Mouse (Mus musculus): Measurements from ENCODE around the gene Gm8369.
"Not testable (repeated sequence)": the region's sequence is repeated elsewhere in the genome, so short reads cannot be mapped to it uniquely, and the experiment has no call there.

The Gm8369 gene

GRCm38 (mm10) chr19:11485746-11486145, at the start of gene Gm8369:
Gene Gm8369, plus strand, starts transcription at chr19:11485938.
- DNase-seq (ENCODE audit: low spot score): no peak

- DNase-seq (ENCODE audit: low spot score): no peak
These were observed 42.4 kb upstream of the Gm8369 start, which contains the start of gene Ms4a4b for GRCm38 (mm10) chr19:11443338-11443737. Gene Ms4a4b, plus strand, starts transcription at chr19:11443553.

DNA sequence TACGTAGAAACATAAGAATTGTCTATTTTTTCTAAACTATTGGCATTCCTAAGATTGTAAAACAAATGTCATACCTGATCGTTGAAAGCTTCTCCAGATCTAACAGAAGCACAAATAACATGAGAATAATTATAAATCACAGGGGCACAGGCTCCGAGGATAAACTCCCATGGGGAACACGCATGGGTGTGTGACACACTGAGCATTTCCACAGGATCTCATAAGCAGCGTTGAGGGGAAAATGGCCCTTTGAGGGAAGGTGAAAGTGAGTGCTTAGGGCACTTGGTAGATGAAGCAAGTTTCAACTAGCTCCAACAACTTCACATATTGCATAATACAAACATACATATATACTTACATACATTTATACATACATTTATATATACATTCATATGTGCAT, 41.8 kb upstream of the Gm8369 start:
- no peak for DNase-seq (ENCODE audit: low spot score)

DNA sequence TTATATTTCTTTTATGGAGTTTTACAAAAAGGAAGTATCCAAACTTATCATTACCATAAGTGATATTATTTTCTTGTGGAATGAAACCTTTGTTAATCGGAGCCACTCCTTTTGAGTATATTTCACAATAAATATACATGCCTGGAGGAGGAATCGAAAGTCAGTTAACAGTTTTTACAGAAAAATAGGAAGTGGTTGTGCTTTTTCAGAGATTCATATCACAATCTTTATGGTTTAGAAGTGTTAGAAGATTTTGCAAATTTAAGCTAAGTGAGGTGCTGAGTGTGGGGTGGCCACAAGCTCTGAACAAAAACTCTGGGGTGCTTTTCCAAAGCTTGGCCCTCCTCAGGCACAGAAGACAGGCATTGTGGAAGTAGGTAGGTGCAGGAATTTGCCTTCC, 38.5 kb upstream of the Gm8369 start:
- no peak for DNase-seq (ENCODE audit: low spot score)

DNA sequence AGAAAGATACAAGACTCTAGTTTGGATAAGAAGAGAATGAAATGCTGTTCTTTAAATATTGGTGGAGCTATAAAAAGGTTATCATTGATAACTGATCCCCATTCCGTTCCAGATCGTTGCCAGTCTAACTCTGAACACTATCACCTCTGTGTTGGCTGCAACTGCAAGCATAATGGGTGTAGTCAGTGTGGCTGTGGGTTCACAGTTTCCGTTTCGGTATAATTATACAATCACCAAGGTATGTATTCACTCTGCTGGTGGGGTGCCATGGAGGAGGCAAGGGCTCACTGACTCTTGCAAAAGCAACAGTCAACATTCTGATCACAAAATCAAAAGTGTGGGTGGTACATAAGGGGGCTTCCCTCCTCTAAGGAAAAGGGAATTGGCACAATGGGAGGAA, 26.7 kb upstream of the Gm8369 start:
- DNase-seq (ENCODE audit: low spot score): not testable (repeated sequence)

DNA sequence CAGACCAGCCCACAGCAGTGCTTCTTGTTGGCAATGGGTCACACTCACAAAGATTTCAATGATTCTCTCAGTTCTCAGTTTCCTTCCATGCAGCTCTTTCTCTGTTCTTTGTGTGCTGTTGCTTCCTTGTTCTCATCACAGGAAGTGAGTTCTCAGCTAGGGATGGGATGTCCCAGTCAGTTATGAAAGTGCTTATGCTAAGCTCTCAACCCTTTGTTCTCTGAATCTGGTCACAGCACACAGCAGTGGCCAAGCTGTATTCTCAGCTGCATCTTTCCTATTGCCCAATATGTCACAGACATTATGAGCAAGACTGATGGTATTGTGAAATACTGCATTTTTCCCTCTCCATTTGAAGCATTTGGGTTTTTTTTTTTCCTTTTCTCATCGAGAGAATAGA, 20.9 kb upstream of the Gm8369 start:
- DNase-seq (ENCODE audit: low spot score): not testable (repeated sequence)

DNA sequence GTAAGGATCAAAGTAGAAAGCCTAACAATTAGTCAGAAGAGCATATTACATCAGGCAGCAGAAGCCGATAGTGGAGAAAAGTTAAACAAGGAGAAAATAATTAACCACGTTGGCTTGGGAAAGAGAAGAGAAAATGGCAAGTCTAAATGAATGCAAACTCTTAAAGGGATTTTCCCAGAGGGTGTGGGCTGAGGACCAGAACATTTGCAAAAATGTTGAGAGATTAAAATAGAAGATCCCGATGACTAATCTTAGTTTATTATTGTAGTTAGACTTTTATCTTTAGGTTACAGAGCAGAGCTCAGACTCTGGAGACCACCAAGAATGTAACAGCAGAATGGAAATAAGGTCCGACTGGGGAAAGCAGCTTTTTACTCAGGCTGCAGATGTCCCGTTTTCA, 19.3 kb upstream of the Gm8369 start:
- DNase-seq (ENCODE audit: low spot score): no peak

DNA sequence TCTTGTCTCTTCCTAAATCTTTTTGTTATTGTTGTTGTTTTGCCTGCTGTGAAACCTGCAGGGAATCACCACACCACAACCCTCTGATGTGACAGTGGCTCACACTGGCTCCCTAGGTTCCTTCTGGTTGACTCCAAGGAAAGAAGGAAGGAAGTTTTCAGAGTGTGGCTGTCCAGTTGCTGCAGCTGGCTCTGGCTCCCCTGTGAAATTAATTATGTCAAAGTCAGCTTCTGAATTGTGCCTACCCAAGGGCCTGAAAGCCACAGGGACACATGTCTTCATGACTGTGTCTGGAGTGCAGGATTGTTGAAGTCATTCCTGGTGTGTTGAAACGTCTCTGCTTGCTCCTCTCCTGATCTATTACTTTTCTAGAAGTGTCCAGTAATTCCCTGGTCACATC, 17.4 kb upstream of the Gm8369 start:
- not testable (repeated sequence) for DNase-seq (ENCODE audit: low spot score)

GRCm38 (mm10) chr19:11469215-11469614, 16.5 kb upstream of the Gm8369 start, which contains the start of gene Ms4a6c:
Gene Ms4a6c, plus strand, starts transcription at chr19:11469366.
- not testable (repeated sequence) for DNase-seq (ENCODE audit: low spot score)

DNA sequence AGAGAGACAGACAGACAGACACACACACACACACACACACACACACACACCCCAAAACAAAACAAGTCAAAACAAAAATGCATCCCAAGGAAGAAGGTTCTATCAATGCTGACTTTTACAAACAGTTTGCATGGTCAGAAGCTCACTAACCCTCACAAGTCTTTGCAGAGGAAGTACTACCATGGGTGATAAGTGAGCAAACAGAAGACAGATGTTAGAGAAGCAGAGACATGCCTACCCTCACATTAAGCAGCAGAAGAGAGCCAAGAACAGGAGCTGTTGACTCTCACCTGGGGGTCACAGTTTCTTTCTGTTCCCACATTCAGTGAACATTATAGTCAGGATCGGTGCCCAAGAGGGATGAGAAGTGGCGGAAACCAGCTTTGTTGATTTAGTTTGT, 6.0 kb upstream of the Gm8369 start:
- no peak for DNase-seq (ENCODE audit: low spot score)

DNA sequence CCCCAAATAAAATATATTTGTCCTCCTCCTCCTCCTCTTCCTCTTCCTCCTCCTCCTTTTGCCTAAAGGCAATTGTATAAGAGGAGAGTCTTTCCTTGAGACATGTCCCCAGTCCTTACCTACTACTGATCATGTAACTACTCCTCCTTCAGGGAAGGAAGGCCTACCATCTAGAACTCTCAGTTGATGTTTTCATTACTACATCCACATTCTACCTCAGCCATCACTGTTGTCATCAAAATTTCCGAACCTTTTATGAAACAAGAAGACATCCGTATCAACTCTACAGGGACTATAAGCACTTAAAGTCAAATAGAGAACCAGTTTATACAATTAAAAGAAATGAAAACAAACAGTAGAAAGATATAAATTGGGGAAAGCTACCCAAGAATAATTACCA, 3.1 kb upstream of the Gm8369 start:
- DNase-seq (ENCODE audit: low spot score): no peak

DNA sequence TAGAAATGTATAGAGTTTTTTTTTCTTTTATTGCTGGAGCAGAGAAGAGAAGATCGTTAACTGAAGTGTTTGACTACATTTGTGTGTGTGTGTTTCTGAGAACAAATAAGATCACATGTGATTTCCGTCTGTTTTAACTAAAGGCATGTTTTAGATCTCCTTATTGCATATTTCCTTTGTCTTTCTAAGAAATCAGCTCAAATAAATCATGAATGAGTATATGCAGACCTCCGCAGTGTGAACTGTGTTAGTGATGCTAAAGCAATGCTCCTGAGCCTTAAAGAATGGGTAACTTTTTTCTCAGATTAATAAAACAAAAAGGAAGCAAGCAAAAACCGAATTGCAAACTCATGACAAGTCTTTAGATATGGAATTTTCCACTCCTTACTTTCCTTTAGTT, 1.8 kb upstream of the Gm8369 start:
- DNase-seq (ENCODE audit: low spot score): no peak

GRCm38 (mm10) chr19:11484388-11484787, 1.4 kb upstream of the Gm8369 start:
- no peak for DNase-seq (ENCODE audit: low spot score)

DNA sequence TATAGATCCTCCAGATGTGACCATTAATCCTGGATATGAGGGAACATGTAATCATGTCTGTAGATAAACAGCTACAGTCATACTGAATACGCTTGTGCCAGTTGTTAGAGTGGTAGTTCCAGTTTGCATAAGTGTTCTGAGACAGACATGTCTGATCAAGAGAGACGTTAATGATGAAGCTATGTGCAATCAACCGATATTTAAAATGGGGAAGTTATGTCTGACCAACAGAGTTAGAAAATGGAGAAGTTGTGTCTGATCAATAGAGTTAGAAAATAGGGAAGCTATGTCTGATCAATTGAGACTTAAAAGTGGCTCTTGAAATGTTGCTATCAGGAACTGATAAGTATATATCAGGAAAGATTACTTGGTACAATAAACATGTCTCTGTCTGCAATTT, 472 bp upstream of the Gm8369 start:
- DNase-seq (ENCODE audit: low spot score): no peak

- no peak for DNase-seq (ENCODE audit: low spot score)
These were observed 861 bp downstream of the Gm8369 start for GRCm38 (mm10) chr19:11486599-11486998.

- DNase-seq (ENCODE audit: low spot score): no peak
These were observed 5.9 kb downstream of the Gm8369 start for GRCm38 (mm10) chr19:11491406-11492189.

GRCm38 (mm10) chr19:11492671-11493070, 6.9 kb downstream of the Gm8369 start:
- DNase-seq (ENCODE audit: low spot score): no peak

DNA sequence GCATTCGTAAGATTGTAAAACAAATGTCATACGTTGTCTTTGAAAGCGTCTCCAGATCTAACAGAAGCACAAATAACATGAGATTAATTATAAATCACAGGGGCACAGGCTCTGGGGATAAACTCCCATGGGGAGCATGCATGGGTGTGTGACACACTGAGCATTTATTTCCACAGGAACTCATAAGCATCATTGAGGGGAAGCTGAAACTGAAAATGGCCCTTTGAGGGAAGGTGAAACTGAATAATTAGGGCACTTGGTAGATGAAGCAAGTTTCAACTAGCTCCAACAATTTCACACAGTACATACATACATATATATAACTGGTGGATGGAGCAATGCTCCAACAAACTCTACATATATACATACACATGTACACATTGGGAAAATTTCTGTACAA, 8.8 kb downstream of the Gm8369 start:
- DNase-seq (ENCODE audit: low spot score): no peak

DNA sequence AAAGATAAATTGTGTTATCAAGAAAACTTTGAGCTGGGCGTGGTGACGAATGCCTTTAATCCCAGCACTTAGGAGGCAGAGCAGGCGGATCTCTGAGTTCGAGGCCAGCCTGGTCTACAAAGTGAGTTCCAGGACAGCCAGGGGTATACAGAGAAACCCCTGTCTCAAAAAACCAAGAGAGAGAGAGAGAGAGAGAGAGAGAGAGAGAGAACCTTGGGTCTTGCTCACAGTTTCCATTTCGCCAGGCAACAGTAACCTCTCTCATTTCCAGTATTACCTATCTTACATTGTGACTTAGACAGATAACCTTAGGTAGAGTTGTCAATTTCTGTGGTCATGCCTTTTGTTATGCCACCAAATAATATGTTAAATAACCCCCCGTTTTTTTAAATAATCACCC, 10.6 kb downstream of the Gm8369 start:
- no peak for DNase-seq (ENCODE audit: low spot score)

- not testable (repeated sequence) for DNase-seq (ENCODE audit: low spot score)
These were observed 11.6 kb downstream of the Gm8369 start for GRCm38 (mm10) chr19:11497300-11497699.

DNA sequence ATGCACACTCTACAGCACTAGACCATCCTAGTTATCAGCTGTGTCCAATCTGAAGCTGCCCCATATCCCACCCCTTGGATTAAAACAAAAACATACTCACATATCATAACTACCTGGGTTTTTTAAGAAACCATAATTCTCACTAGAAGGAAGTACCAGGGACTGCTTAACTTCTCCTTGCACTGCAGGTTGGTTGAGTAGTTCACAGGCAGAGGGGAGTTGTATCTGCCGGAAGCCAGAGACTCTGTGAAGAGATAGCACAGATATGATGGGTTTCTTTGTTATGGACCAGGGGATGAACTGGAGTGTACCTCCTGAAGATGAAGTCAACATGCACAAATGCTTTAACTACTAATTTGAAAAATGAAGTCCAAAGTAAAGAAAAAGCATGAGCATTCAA, 15.1 kb downstream of the Gm8369 start:
- DNase-seq (ENCODE audit: low spot score): no peak

DNA sequence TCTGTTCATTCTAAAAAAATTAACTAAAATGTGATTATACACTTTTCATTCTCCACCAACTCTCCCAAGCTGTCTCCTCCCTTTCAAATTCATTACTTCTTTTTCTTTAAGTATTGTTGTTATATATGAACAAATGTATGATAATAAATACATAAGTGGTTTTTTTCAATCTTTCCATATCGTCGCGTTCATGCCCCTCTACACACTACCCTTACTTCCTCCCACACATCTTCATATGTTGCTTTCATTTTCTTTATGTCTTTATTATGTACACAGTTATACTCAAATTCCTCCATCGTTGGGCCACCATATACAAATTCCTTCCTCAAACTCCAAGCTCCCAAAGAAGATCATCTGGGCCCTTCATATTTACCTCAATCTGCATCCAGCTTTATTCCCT, 15.6 kb downstream of the Gm8369 start:
- DNase-seq (ENCODE audit: low spot score): no peak

- no peak for DNase-seq (ENCODE audit: low spot score)
These were observed 19.1 kb downstream of the Gm8369 start for GRCm38 (mm10) chr19:11504857-11505256.

DNA sequence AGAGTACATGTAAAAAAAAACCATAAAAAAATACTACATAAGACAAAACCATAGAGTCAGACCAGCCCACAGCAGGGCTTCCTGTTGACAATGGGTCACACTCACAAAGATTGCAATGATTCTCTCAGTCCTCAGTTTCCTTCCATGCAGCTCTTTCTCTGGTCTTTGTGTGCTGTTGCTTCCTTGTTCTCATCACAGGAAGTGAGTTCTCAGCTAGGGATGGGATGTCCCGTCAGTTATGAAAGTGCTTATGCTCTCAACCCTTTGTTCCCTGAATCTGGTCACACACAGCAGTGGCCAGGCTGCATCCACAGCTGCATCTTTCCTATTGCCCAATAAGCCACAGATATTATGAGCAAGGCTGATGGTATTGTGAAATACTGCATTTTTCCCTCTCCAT, 27.7 kb downstream of the Gm8369 start:
- no peak for DNase-seq (ENCODE audit: low spot score)
